Mouse (Mus musculus): Measurements from ENCODE around the gene Gm44503. TPM values are rescaled to one million over a fixed set of nuclear protein-coding genes. Genes with fewer than 3 reads are reported as not detected.

Gene Gm44503
- total and polyA plus RNA-seq, 3 experiments, result not detected

- DNase-seq (ENCODE audit: low read depth, low spot score), result peak; percentile 91
- no peaks in the 10 kb centered on the region for H3K27me3 ChIP-seq (ENCODE audit: control insufficient read depth in 1 of 2, insufficient read depth in 2 of 2, low read length in 2 of 2)
- peak within 1 kb of the TSS; percentile 62 for H3K27ac ChIP-seq (ENCODE audit: control insufficient read depth, low read depth, low read length)
- TF ChIP-seq NRF1 (IDR thresholded peaks at IDR 0.05; ENCODE audit: insufficient read depth, low read depth, low read length, poor library complexity, severe bottlenecking) (0 out of 2 replicates have a peak, but pooled peaks have one; percentile 21), MXI1 (IDR thresholded peaks at IDR 0.05; ENCODE audit: low read depth, low read length) (peak; percentile 59; the same call in 1 of the 2 replicates), SMC3 (IDR thresholded peaks at IDR 0.05; ENCODE audit: low read depth, low read length) (peak; percentile 95), RAD21 (IDR thresholded peaks at IDR 0.05; ENCODE audit: low read depth, low read length) (peak; percentile 92), HCFC1 (IDR thresholded peaks at IDR 0.05; ENCODE audit: low read depth, low read length) (peak; percentile 48; the same call in 1 of the 2 replicates), ETS1 (IDR thresholded peaks at IDR 0.05; ENCODE audit: low read depth, low read length) (no peak), UBTF (IDR thresholded peaks at IDR 0.05; ENCODE audit: borderline replicate concordance, insufficient read depth, low read depth, low read length) (no peak), TAL1 (IDR thresholded peaks at IDR 0.05; ENCODE audit: low read length) (no peak), USF1 (IDR thresholded peaks at IDR 0.05; ENCODE audit: low read depth, low read length) (0 out of 2 replicates have a peak, but pooled peaks have one; percentile 14), E2F4 (IDR thresholded peaks at IDR 0.05; ENCODE audit: borderline replicate concordance, low read depth, low read length) (no peak), POLR2AphosphoS2 (IDR thresholded peaks at IDR 0.05; ENCODE audit: low read length) (peak; percentile 59; the same call in 1 of the 2 replicates), ELF1 (IDR thresholded peaks at IDR 0.05; ENCODE audit: low read depth, low read length) (0 out of 2 replicates have a peak, but pooled peaks have one; percentile 15), MAFK (IDR thresholded peaks at IDR 0.05; ENCODE audit: borderline replicate concordance, low read depth, low read length) (no peak), POLR2A (IDR thresholded peaks at IDR 0.05; ENCODE audit: control insufficient read depth in 1 of 2, insufficient read depth in 1 of 2, low read depth in 1 of 2, low read length in 2 of 2, poor library complexity in 1 of 2) (peak; percentile 56 to 58; a peak in 2 of 4 replicates), ZKSCAN1 (IDR thresholded peaks at IDR 0.05; ENCODE audit: low read depth, low read length) (peak; percentile 55; the same call in 1 of the 2 replicates), CTCF (IDR thresholded peaks at IDR 0.05 in 2 of 3, conservative IDR thresholded peaks at IDR 0.05 in 1 of 3; ENCODE audit: control insufficient read depth in 1 of 3, insufficient read depth in 1 of 3, low read depth in 2 of 3, low read length in 3 of 3, poor library complexity in 1 of 3, severe bottlenecking in 1 of 3) (peak; percentile 92 to 99 (median 98)), ZC3H11A (IDR thresholded peaks at IDR 0.05; ENCODE audit: low read depth, low read length) (peak; percentile 90), MYC (IDR thresholded peaks at IDR 0.05; ENCODE audit: low read depth, low read length) (peak; percentile 42; the same call in 1 of the 2 replicates), MAX (IDR thresholded peaks at IDR 0.05; ENCODE audit: low read length) (peak; percentile 33; the same call in 1 of the 2 replicates), SIN3A (IDR thresholded peaks at IDR 0.05; ENCODE audit: low read length) (peak; percentile 57), MEF2A (IDR thresholded peaks at IDR 0.05; ENCODE audit: extremely low read depth, insufficient replicate concordance, low read depth, low read length, poor library complexity, severe bottlenecking) (no peak), RCOR1 (IDR thresholded peaks at IDR 0.05; ENCODE audit: low read depth, low read length) (no peak; the same call in 1 of the 2 replicates), NELFE (IDR thresholded peaks at IDR 0.05; ENCODE audit: low read depth, low read length) (peak; percentile 47), POLR2AphosphoS5 (IDR thresholded peaks at IDR 0.05; ENCODE audit: borderline replicate concordance, low read depth, low read length) (no peak), MAZ (IDR thresholded peaks at IDR 0.05; ENCODE audit: low read depth, low read length) (0 out of 2 replicates have a peak, but pooled peaks have one; percentile 32), MYB (IDR thresholded peaks at IDR 0.05; ENCODE audit: low read depth, low read length) (no peak; the same call in 1 of the 2 replicates), CHD2 (IDR thresholded peaks at IDR 0.05; ENCODE audit: low read length) (no peak)
- peak within 1 kb of the TSS; percentile 87 for H3K9ac ChIP-seq (ENCODE audit: control insufficient read depth, low read depth, low read length, poor library complexity, severe bottlenecking)
- H3K79me2 ChIP-seq (ENCODE audit: control insufficient read depth, insufficient read depth, low read length, poor library complexity), result peaks cover 16% of the 10 kb centered on the region
- H3K36me3 ChIP-seq (ENCODE audit: control insufficient read depth in 1 of 2, insufficient read depth in 2 of 2, low read length in 2 of 2), result peaks cover 0 to 28% of the 10 kb centered on the region in 2 experiments; a peak in 2 of 4 replicates
- H3K9me3 ChIP-seq (replicated peaks; ENCODE audit: insufficient read depth, low read length), result no peaks in the 10 kb centered on the region
- H3K4me1 ChIP-seq (ENCODE audit: control insufficient read depth in 1 of 2, insufficient read depth in 2 of 2, low read length in 2 of 2), result peaks cover 13 to 32% of the 10 kb centered on the region in 2 experiments
- peak within 1 kb of the TSS; percentile 90 to 97 for H3K4me3 ChIP-seq (ENCODE audit: control insufficient read depth in 1 of 2, insufficient read depth in 1 of 2, low read depth in 2 of 2, low read length in 2 of 2)
These were observed 85.8 kb downstream of the Gm44503 start, which contains the start of gene Rab27a for GRCm38 (mm10) chr9:73044146-73045079. Gene Rab27a (plus strand): TSS chr9:73044854.

Measured in MEL (cell line).